Comparison of ENCODE assay signal across 7 mouse cellular contexts in genomic region chr1:128103520-128104088, GRCm38 (mm10). TPM values are rescaled to one million over a fixed set of nuclear protein-coding genes. Genes with fewer than 3 reads are reported as not detected.
A peak's percentile ranks its signal among the peaks of the same experiment; 100 is the strongest.
DNase-seq lines count a peak whose midpoint lies in the region; ATAC-seq and TF ChIP-seq lines count a peak whose summit lies in the region.

No protein-coding gene starts in this region.

- peak overlapping the region; percentile 86 for H3K9ac ChIP-seq in neural tube, embryonic 11.5 days (ENCODE audit: low read length)
- peak overlapping the region; percentile 77 for H3K9ac ChIP-seq in hindbrain, embryonic 12.5 days
- peak overlapping the region; percentile 91 for H3K9ac ChIP-seq in midbrain, embryonic 11.5 days (ENCODE audit: low read length)

- H3K27ac ChIP-seq in neural tube, embryonic 11.5 days (ENCODE audit: low read depth, low read length) = peak overlapping the region; percentile 92
- peak overlapping the region; percentile 96 for H3K27ac ChIP-seq in cortical plate, adult 2 months (ENCODE audit: insufficient read depth, low read length)
- H3K27ac ChIP-seq in hindbrain, embryonic 12.5 days = peak overlapping the region; percentile 95
- H3K27ac ChIP-seq in midbrain, embryonic 11.5 days (ENCODE audit: low read depth, low read length) = peak overlapping the region; percentile 93

- ATAC-seq in neural tube, embryonic 11.5 days (ENCODE audit: insufficient read depth, low FRiP score, low TSS enrichment) = peak; percentile 71
- peak; percentile 77 for ATAC-seq in hindbrain, embryonic 12.5 days (ENCODE audit: low FRiP score)
- peak; percentile 75 for ATAC-seq in midbrain, embryonic 11.5 days (ENCODE audit: low FRiP score)

- peak overlapping the region; percentile 89 for H3K4me3 ChIP-seq in neural tube, embryonic 11.5 days (ENCODE audit: low read depth, low read length)
- H3K4me3 ChIP-seq in cortical plate, adult 2 months (ENCODE audit: insufficient read depth, low read length) = peak overlapping the region; percentile 32
- H3K4me3 ChIP-seq in hindbrain, embryonic 12.5 days = peak overlapping the region; percentile 90
- H3K4me3 ChIP-seq in midbrain, embryonic 11.5 days (ENCODE audit: low read depth, low read length) = peak overlapping the region; percentile 92

- TF ChIP-seq POLR2A in cortical plate, adult 2 months (IDR thresholded peaks at IDR 0.05; ENCODE audit: extremely low read depth, insufficient read depth, low read length) = no peak

- H3K9me3 ChIP-seq in neural tube, embryonic 11.5 days (ENCODE audit: control insufficient read depth, low read length) = no peaks in the 10 kb centered on the region
- no peaks in the 10 kb centered on the region for H3K9me3 ChIP-seq in hindbrain, embryonic 12.5 days (replicated peaks)
- no peaks in the 10 kb centered on the region for H3K9me3 ChIP-seq in midbrain, embryonic 11.5 days (ENCODE audit: control insufficient read depth, low read length)

- peak overlapping the region; percentile 68 for H3K4me2 ChIP-seq in neural tube, embryonic 11.5 days (ENCODE audit: low read depth)
- peak overlapping the region; percentile 61 for H3K4me2 ChIP-seq in hindbrain, embryonic 12.5 days (replicated peaks)
- peak overlapping the region; percentile 74 for H3K4me2 ChIP-seq in midbrain, embryonic 11.5 days

- no peak for TF ChIP-seq CTCF in cortical plate, adult 2 months (IDR thresholded peaks at IDR 0.05; ENCODE audit: extremely low read depth, insufficient read depth, low read length)

- H3K36me3 ChIP-seq in neural tube, embryonic 11.5 days (ENCODE audit: control insufficient read depth, insufficient read depth, low read length) = no peaks in the 10 kb centered on the region
- H3K36me3 ChIP-seq in hindbrain, embryonic 12.5 days = no peaks in the 10 kb centered on the region
- no peaks in the 10 kb centered on the region for H3K36me3 ChIP-seq in midbrain, embryonic 11.5 days (ENCODE audit: control insufficient read depth, insufficient read depth, low read length)

- H3K4me1 ChIP-seq in neural tube, embryonic 11.5 days (ENCODE audit: control insufficient read depth, insufficient read depth, low read length) = peaks cover 5% of the 10 kb centered on the region; the same call in 1 of the 2 replicates
- no peaks in the 10 kb centered on the region for H3K4me1 ChIP-seq in cortical plate, adult 2 months (ENCODE audit: control insufficient read depth, insufficient read depth, low read length)
- H3K4me1 ChIP-seq in hindbrain, embryonic 12.5 days = peaks cover 9% of the 10 kb centered on the region
- peaks cover 6% of the 10 kb centered on the region for H3K4me1 ChIP-seq in midbrain, embryonic 11.5 days (ENCODE audit: control insufficient read depth, insufficient read depth, low read length)

- under 1% methylated on average over 42 of the region's 47 CpGs for WGBS in neural tube, embryonic 11.5 days
- WGBS in hindbrain, embryonic 12.5 days = 0% methylated on average over 44 of the region's 47 CpGs
- 1% methylated on average over 44 of the region's 47 CpGs for WGBS in midbrain, embryonic 11.5 days

- peak; percentile 71 for DNase-seq in neural tube, embryonic 11.5 days (ENCODE audit: low spot score)
- no peak for DNase-seq in neural tube, embryonic 10.5 days (ENCODE audit: extremely low spot score, low spot score)
- DNase-seq in midbrain, embryonic 11.5 days (ENCODE audit: low spot score, missing footprints) = peak; percentile 95
- DNase-seq in kidney, adult 11 months = no peak
- DNase-seq in adrenal gland, adult (ENCODE audit: inconsistent age in 2 of 2, low spot score in 1 of 2) = no peak

- H3K27me3 ChIP-seq in neural tube, embryonic 11.5 days (ENCODE audit: control insufficient read depth, insufficient read depth, low read length) = no peaks in the 10 kb centered on the region
- no peaks in the 10 kb centered on the region for H3K27me3 ChIP-seq in hindbrain, embryonic 12.5 days
- no peaks in the 10 kb centered on the region for H3K27me3 ChIP-seq in midbrain, embryonic 11.5 days (ENCODE audit: control insufficient read depth, insufficient read depth, low read length)

RNA-seq across cellular contexts. Expression of gene R3hdm1, which starts 0.5 kb away (rescaled TPM):
- 91.1 and 91.6 TPM in 2 replicates for polyA plus RNA-seq in neural tube, embryonic 11.5 days (2014; fragmentation: Nextera tagmentation; extraction: Ambion mirVana)
- polyA plus RNA-seq in cortical plate, adult 2 months (2012; rRNA removed) = 454 and 497 TPM in 2 replicates
- polyA plus RNA-seq in hindbrain, embryonic 12.5 days (2016; fragmentation: Nextera tagmentation; extraction: Ambion mirVana) = 97.1 and 102 TPM in 2 replicates
- polyA plus RNA-seq in midbrain, embryonic 11.5 days (2014; fragmentation: Nextera tagmentation; extraction: Ambion mirVana) = 96.9 and 97.1 TPM in 2 replicates

RNA-seq across cellular contexts. Expression of gene Zranb3, which starts 0.8 kb away (rescaled TPM):
- polyA plus RNA-seq in neural tube, embryonic 11.5 days (2014; fragmentation: Nextera tagmentation; extraction: Ambion mirVana) = 14.5 TPM in 2 replicates
- polyA plus RNA-seq in cortical plate, adult 2 months (2012; rRNA removed) = 5.5 and 6.4 TPM in 2 replicates
- 9.2 TPM in 2 replicates for polyA plus RNA-seq in hindbrain, embryonic 12.5 days (2016; fragmentation: Nextera tagmentation; extraction: Ambion mirVana)
- polyA plus RNA-seq in midbrain, embryonic 11.5 days (2014; fragmentation: Nextera tagmentation; extraction: Ambion mirVana) = 14.0 and 15.2 TPM in 2 replicates

Comparison
In these comparisons a context has a peak if more than half of its experiments do, and no peak if none do; other contexts are left out.
1. DNase-seq: peak in neural tube, embryonic 11.5 days (single experiment) and midbrain, embryonic 11.5 days (single experiment); none in neural tube, embryonic 10.5 days (single experiment), kidney, adult 11 months (single experiment) and adrenal gland, adult (0 of 2).
2. H3K4me3 ChIP-seq: peak in every context shown above with its lines; median percentile 92 in midbrain, embryonic 11.5 days; 90 in hindbrain, embryonic 12.5 days; 89 in neural tube, embryonic 11.5 days; 32 in cortical plate, adult 2 months.
3. Peak in every context shown above with its lines, with median percentiles within 50 percentile points of each other: ATAC-seq, H3K27ac ChIP-seq, H3K4me2 ChIP-seq and H3K9ac ChIP-seq.